Mouse (Mus musculus) CD4-positive, CD25-positive, alpha-beta regulatory T cell (primary cell): ENCODE data around the gene Neurod2. TPM values are rescaled to one million over a fixed set of nuclear protein-coding genes. Genes with fewer than 3 reads are reported as not detected.

ENCODE experiments used
- polyA plus RNA-seq: library from polyadenylated mRNA; unstranded; fragments of 100-300 nt; shearing (Covaris generic); gene quantifications from one replicate; pipeline ENCODE4 v1.2.1, GENCODE M21; 2017

Neurod2 gene
- polyA plus RNA-seq = 0.13 TPM

DNA sequence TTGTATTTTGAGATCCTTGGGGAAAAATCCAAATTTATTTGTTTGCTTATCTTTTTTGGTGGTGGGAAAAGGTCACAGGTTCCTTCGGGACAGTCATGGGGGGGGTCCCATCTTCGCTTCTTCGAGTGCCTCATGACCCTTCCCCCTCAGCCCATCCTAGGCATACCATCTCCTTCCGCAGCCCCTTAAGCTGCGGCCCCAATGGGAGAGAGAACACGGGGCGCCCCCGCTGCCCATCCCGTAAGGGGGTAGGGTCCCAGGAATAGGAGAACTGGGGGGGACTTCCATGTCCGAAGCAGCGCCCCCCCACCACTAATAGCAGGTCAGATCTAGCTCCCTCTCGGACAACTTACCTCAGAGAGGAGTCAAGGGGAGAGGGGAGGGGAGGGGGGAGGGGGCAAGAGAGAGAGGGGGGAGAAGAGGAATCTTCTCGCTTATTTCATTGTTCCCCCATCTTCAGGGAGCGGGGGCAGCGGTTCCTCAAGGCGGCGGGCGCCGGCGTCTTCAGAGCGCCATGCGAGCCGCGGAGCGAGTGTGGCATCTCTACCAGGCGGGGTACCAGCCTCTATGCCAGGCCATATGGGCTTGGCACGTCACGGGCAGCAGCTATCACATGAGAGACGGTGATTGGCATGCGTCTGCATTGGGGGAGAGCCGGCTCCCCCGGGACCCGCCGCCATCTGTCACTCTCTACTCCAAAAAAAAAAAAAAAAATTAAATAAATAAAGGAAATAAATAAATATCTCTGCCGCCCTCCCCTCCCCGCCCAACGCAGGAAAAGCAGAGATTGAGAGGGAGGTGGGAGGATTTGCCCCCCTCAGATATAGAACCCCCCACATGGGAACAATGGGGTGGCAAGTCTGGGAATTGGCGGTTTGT, at the start of gene Neurod2:
TSS of gene Neurod2 (minus strand) at position 568 of the 879 bp plus-strand sequence.

DNA sequence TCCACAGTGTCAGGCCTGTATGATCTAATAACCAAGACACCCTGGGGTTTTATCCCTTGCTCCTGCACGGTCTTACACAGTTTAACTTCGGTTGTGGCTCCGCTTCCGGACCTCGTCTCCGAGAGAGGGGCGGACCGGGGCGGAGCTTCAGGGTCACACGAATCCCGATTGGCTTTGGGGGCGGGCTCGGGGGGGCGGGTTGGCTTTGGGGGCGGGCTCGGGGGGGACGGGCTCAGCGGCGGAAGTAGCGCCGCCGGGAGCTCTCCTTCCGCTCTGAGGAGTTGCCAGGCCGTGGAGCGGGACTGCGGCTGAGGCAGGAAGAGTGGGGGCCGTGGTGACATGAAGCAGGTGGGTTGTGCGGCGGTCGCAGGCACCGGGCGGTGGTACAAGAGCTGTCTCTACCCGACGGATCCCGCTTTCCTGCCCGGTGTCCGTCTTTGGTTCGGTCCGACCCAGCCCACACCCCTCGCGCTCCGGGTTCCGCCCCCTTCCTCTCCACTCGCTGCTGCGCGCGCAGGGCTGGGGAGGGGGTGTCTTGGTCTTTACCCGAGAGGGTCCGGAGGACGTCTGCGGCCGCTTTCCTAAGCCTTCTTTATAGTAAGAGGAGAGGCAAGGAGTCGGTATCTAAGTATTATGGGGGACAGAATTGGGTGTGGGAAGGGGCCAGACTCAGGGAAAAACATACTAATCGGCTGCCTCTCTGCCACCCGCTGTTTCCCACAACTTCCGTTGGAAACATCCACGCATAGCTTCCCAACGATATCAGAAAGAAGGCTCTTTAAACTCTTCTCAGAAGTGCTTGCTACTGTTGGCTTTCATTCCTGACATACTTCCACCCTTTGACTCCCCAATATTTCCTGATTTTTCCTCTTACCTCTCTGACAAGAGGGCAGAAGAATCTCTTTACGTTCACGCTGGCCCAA, 29.0 kb upstream of the Neurod2 start, which contains the start of gene Stard3:
TSS of gene Stard3 (plus strand) at position 208 of the 923 bp plus-strand sequence.

GRCm38 (mm10) chr11:98348083-98348961, 18.9 kb upstream of the Neurod2 start, which contains the start of gene Ppp1r1b:
TSS of gene Ppp1r1b (plus strand) at chr11:98348404.

Other genes with a start within 250 kb of the Neurod2 start
- gene Fbxl20, start 179.2 kb downstream of the Neurod2 start, polyA plus RNA-seq = 42.0 TPM
- gene Med1, start 136.4 kb downstream of the Neurod2 start, polyA plus RNA-seq = 41.4 TPM
- gene Cdk12, start 126.6 kb downstream of the Neurod2 start, polyA plus RNA-seq = 21.1 TPM
- not detected for gene Ppp1r1b, start 18.8 kb upstream of the Neurod2 start, polyA plus RNA-seq
- gene Stard3, start 28.7 kb upstream of the Neurod2 start, polyA plus RNA-seq = 64.0 TPM
- gene Tcap, start 54.2 kb upstream of the Neurod2 start, polyA plus RNA-seq = 0.25 TPM
- not detected for gene Pnmt, start 56.8 kb upstream of the Neurod2 start, polyA plus RNA-seq
- 12.2 TPM for gene Pgap3, start 70.8 kb upstream of the Neurod2 start, polyA plus RNA-seq
- 0.22 TPM for gene Erbb2, start 82.8 kb upstream of the Neurod2 start, polyA plus RNA-seq
- 166 TPM for gene Mien1, start 109.3 kb upstream of the Neurod2 start, polyA plus RNA-seq
- 5.1 TPM for gene Grb7, start 116.7 kb upstream of the Neurod2 start, polyA plus RNA-seq
- 94.7 TPM for gene Ikzf3, start 216.4 kb upstream of the Neurod2 start, polyA plus RNA-seq
- gene Zpbp2, start 221.4 kb upstream of the Neurod2 start, polyA plus RNA-seq = 5.4 TPM